Mouse (Mus musculus) embryonic facial prominence, embryonic 11.5 days (tissue): ENCODE results near the gene Trp53i13. TPM values are rescaled to one million over a fixed set of nuclear protein-coding genes. Genes with fewer than 3 reads are reported as not detected.
A peak's percentile ranks its signal among the peaks of the same experiment; 100 is the strongest.

Experiments used
- ATAC-seq: fragments of 200-750 bp; cut with Nextera tagmentation; replicated peaks from 2 replicates; pipeline ENCODE4 v1.8.0; 2017; ENCODE audit warnings: low read depth; ENCODE audit not compliant: insufficient number of reproducible peaks, low FRiP score, low TSS enrichment
- DNase-seq: peaks from one replicate; pipeline ENCODE4 v3.0.0-alpha.2; 2015; ENCODE audit warnings: low spot score
- H3K27ac ChIP-seq: fragments of 300-500 bp; sonication (generic); replicated peaks from 2 replicates; pipeline ENCODE4 v1.5.1; 2014; ENCODE audit warnings: mild to moderate bottlenecking, low read depth, low read length, control low read depth
- H3K27me3 ChIP-seq: fragments of 300-500 bp; sonication (generic); 2 replicates; pipeline ENCODE4 v1.6.1; 2014; ENCODE audit warnings: mild to moderate bottlenecking, low read length, moderate library complexity, mixed read lengths; ENCODE audit not compliant: control insufficient read depth, insufficient read depth
- H3K36me3 ChIP-seq: fragments of 300-500 bp; sonication (generic); replicated peaks from 2 replicates; pipeline ENCODE4 v1.6.1; 2014; ENCODE audit warnings: low read depth, mild to moderate bottlenecking, low read length, moderate library complexity, mixed read lengths; ENCODE audit not compliant: control insufficient read depth, insufficient read depth
- H3K4me1 ChIP-seq: fragments of 300-500 bp; sonication (generic); 2 replicates; pipeline ENCODE4 v1.6.1; 2014; ENCODE audit warnings: low read length, mixed read lengths; ENCODE audit not compliant: control insufficient read depth, insufficient read depth
- H3K4me2 ChIP-seq: fragments of 300-500 bp; sonication (generic); 2 replicates; pipeline ENCODE4 v1.6.1; 2014; ENCODE audit warnings: low read depth, mild to moderate bottlenecking, control low read depth, low read length, moderate library complexity
- H3K4me3 ChIP-seq: fragments of 300-500 bp; sonication (generic); 2 replicates; pipeline ENCODE4 v1.5.1; 2014; ENCODE audit warnings: low read depth, low read length, control low read depth
- H3K9ac ChIP-seq: fragments of 300-500 bp; sonication (generic); replicated peaks from 2 replicates; pipeline ENCODE4 v1.6.1; 2014; ENCODE audit warnings: mild to moderate bottlenecking, control low read depth, low read length
- H3K9me3 ChIP-seq: fragments of 300-500 bp; sonication (generic); replicated peaks from 2 replicates; pipeline ENCODE4 v1.6.1; 2016; ENCODE audit warnings: mild to moderate bottlenecking, low read length, inconsistent platforms, mixed read lengths; ENCODE audit not compliant: control insufficient read depth
- WGBS: fragments of 180-500 bp; shearing (Covaris S2); extraction: QIAGEN DNeasy Blood & Tissue Kit; methylation state at CpG from one replicate; pipeline ENCODE4 v1.1.7; 2014; 5-methylcytosine and 5-hydroxymethylcytosine counted together
- polyA plus RNA-seq: library from polyadenylated mRNA; unstranded; fragments of >200 nt; fragmentation: Nextera tagmentation; extraction: Ambion mirVana; gene quantifications from 2 replicates; pipeline ENCODE4 v1.2.1, GENCODE M21; 2014

Trp53i13 gene
- polyA plus RNA-seq, 1 experiment from 2014 or later, result 31.0 TPM

DNA sequence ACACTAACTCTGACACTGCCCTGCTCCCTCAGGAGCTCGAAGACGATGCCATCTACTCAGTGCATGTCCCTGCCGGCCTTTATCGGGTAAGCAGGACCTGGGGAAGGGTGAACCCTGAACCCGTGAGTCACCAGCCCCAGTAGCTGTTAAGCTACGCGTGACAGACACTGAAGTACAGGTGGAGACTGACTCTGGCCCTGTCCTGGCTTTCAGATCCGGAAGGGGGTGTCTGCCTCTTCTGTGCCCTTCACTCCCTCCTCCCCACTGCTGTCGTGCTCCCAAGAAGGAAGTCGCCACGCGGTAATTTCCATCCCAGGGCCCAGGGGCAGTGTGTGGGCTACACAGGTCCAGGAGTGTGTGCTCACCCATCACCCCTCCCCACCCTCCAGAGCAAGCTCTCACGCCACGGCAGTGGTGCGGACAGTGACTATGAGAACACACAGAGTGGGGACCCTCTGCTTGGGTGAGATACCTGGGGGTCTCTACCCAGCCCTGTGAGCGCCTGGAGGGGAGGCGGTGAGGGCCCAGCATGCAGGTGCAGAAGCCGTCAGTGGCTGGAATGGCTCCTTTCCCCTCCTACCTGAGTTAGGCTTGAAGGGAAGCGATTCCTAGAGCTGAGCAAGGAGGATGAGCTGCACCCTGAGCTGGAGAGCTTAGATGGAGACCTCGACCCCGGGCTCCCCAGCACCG, 10.3 kb downstream of the Trp53i13 start:
- DNase-seq, result no peak
- no peak overlapping the region for H3K4me2 ChIP-seq
- H3K36me3 ChIP-seq, result peaks cover 22% of the 10 kb centered on the region
- no peaks in the 10 kb centered on the region for H3K9me3 ChIP-seq
- 88% methylated on average over 22 of the region's 22 CpGs for WGBS
- H3K9ac ChIP-seq, result no peak overlapping the region
- no peaks in the 10 kb centered on the region for H3K27me3 ChIP-seq
- H3K4me3 ChIP-seq, result no peak overlapping the region
- no peak overlapping the region for H3K27ac ChIP-seq
- H3K4me1 ChIP-seq, result peaks cover 3% of the 10 kb centered on the region; the same call in 1 of the 2 replicates
- no peak for ATAC-seq

DNA sequence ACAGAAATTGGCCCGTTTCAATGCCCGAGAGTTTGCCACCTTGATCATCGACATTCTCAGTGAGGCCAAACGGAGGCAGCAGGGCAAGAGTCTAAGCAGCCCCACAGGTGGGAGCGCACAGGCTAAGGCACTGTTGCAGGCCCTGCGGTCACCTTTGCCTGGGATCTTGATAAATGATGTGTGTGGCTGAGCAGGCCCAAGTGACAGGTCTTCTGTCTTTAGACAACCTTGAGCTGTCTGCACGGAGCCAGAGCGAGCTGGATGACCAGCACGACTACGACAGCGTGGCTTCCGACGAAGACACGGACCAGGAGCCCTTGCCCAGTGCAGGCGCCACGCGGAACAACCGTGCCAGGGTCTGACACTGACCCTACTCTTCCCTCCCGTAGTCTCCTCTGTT, 11.4 kb downstream of the Trp53i13 start:
- 92% methylated on average over 19 of the region's 19 CpGs for WGBS
- Histone ChIP-seq H3K27ac (no peak overlapping the region), H3K9ac (no peak overlapping the region), H3K4me2 (no peak overlapping the region), H3K36me3 (peaks cover 23% of the 10 kb centered on the region), H3K9me3 (no peaks in the 10 kb centered on the region), H3K4me3 (no peak overlapping the region), H3K4me1 (peaks cover 3% of the 10 kb centered on the region; the same call in 1 of the 2 replicates), H3K27me3 (no peaks in the 10 kb centered on the region)
- DNase-seq (no peak), ATAC-seq (no peak)

DNA sequence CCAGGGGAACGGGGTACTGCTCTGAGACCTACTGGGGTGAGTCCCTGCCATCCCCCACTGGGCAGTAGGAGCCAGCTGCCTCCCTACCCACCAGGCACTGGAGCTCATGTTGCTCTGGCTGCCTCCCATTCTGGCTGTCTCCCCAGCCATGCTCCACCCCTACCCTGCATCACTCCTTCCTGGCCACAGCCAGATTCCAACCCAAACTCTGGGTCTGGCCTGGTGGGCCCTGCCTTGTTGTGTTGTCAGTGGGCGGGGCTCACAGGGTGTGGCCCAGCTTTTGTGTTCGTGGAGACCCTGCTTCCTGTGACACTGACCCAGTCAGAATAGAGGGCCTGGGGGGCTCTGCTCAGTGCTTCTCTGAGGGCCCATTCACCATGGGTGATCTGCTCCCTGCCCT, 12.3 kb downstream of the Trp53i13 start:
- no peak overlapping the region for H3K4me2 ChIP-seq
- no peak overlapping the region for H3K4me3 ChIP-seq
- peaks cover 25% of the 10 kb centered on the region for H3K36me3 ChIP-seq
- DNase-seq, result no peak
- H3K27me3 ChIP-seq, result no peaks in the 10 kb centered on the region
- H3K4me1 ChIP-seq, result peaks cover 3% of the 10 kb centered on the region; the same call in 1 of the 2 replicates
- H3K9ac ChIP-seq, result no peak overlapping the region
- no peaks in the 10 kb centered on the region for H3K9me3 ChIP-seq
- H3K27ac ChIP-seq, result no peak overlapping the region
- ATAC-seq, result no peak
- WGBS, result 65% methylated on average over 3 of the region's 3 CpGs

DNA sequence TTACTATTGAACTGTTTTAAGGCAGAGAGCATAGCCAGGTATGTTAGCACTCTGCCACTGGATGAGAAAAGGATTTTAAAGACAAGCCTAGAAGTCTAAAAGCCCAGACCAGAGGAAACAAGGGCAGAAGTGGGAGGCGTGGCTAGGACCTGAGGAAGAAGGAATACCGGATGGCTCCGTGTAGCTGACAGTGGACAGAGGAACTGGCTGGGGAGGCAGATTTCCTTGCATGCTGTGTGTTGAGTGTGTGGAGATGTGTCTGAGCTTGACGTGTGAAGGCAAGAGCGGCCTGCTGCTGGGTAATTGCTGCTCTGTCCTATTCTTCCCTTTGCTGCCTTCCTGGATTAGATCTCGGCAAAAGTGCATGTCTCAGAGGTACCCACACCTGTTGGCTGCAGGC, 13.3 kb downstream of the Trp53i13 start:
- Histone ChIP-seq H3K4me2 (no peak overlapping the region), H3K27ac (no peak overlapping the region), H3K9ac (no peak overlapping the region), H3K9me3 (no peaks in the 10 kb centered on the region), H3K36me3 (peaks cover 22% of the 10 kb centered on the region), H3K27me3 (no peaks in the 10 kb centered on the region), H3K4me3 (no peak overlapping the region), H3K4me1 (peaks cover 3% of the 10 kb centered on the region; the same call in 1 of the 2 replicates)
- ATAC-seq, result no peak
- no peak for DNase-seq
- 87% methylated on average over 6 of the region's 6 CpGs for WGBS

DNA sequence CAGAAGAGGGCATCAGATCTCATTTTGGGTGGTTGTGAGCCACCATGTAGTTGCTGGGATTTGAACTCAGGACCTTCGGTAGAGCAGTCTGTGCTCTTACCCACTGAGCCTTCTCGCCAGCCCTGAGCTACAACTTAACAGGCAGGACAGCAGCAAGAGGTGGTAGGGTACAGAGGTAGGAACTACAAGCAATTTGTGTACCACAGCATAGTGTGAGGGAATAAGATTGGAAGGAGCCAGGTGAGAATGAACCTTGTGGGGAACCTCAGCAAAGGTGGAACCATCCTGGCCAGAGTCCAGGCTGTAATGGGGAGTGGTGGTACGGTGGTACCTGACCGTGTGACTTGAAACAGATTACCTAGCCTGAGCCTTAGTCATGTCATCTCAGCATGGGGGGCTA, 13.8 kb downstream of the Trp53i13 start:
- H3K27me3 ChIP-seq, result no peaks in the 10 kb centered on the region
- ATAC-seq, result no peak
- 91% methylated on average over 4 of the region's 4 CpGs for WGBS

DNA sequence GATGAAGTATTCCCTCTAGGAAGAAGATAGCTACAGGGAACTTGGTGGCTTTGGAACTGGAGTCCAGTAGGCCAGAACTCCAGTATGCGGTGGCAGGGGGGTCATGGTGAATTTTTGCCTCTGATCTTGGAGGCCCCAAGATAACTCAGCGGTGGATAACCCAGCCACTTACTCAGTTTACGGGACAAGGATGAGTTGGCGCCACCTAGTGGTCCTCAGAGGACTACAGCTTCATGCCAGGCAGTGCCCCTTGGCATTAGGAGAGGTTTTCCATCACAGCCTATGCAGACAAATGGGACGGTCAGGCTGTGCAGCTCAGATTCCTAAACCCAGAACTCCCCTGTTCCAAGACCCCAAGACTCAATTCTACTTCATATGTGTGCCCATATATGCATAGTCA, 14.4 kb downstream of the Trp53i13 start:
- H3K36me3 ChIP-seq, result peaks cover 15% of the 10 kb centered on the region

More for the DNA sequence above, 13.8 kb downstream of the Trp53i13 start:
- H3K27ac ChIP-seq, result no peak overlapping the region
- H3K36me3 ChIP-seq, result peaks cover 20% of the 10 kb centered on the region
- peaks cover 3% of the 10 kb centered on the region for H3K4me1 ChIP-seq
- no peak overlapping the region for H3K4me2 ChIP-seq
- H3K9me3 ChIP-seq, result no peaks in the 10 kb centered on the region
- H3K9ac ChIP-seq, result no peak overlapping the region
- no peak for DNase-seq
- H3K4me3 ChIP-seq, result no peak overlapping the region

DNA sequence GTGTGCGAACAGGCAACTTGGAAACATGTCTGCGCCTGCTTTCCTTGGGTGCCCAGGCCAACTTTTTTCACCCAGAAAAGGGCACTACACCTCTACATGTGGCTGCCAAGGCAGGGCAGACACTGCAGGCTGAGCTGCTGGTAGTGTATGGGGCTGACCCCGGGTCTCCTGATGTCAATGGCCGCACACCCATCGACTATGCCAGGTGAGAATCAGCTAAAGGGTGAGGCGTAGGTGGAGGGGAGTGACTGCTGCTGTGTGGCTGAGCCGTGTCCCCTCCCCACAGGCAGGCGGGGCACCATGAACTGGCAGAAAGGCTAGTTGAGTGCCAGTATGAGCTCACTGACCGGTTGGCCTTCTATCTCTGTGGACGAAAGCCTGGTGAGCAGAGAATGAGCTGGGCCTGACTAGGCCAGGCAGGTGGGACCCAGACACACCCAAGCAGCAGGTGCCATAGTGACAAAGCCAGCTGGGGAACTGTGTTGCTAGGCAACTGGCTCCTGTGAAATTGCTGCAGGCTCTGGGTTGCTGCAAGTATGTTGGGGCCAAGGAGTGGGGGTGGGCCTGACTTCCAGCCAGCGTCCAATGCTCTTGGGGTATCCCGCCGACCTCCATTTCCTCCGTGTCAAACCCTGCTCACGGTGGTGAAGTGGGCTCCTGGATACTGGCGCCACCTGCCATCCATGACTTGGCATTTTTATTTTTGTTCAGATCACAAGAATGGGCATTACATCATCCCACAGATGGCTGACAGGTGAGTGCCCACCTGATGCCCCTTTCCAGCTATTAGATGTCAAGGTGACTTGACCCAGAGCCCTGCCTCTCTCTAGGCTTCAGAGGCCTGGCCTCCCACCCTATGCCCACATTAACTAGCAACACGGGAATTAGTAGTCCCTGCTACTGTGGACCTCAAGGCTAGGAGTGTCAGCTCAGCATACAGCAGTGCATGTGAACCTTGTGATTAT, 15.1 kb downstream of the Trp53i13 start:
- Histone ChIP-seq H3K4me2 (no peak overlapping the region), H3K9me3 (no peaks in the 10 kb centered on the region), H3K4me3 (no peak overlapping the region), H3K27me3 (no peaks in the 10 kb centered on the region), H3K27ac (no peak overlapping the region), H3K4me1 (peaks cover 3% of the 10 kb centered on the region), H3K9ac (no peak overlapping the region), H3K36me3 (peaks cover 14% of the 10 kb centered on the region)
- 84% methylated on average over 17 of the region's 17 CpGs for WGBS
- DNase-seq (no peak), ATAC-seq (no peak)

More for the DNA sequence above, 14.4 kb downstream of the Trp53i13 start:
- H3K27me3 ChIP-seq, result no peaks in the 10 kb centered on the region
- H3K4me3 ChIP-seq, result no peak overlapping the region
- WGBS, result 32% methylated on average over 5 of the region's 5 CpGs
- H3K9me3 ChIP-seq, result no peaks in the 10 kb centered on the region
- no peak for ATAC-seq
- H3K4me1 ChIP-seq, result peaks cover 3% of the 10 kb centered on the region
- H3K9ac ChIP-seq, result no peak overlapping the region
- peak; percentile 83 for DNase-seq
- no peak overlapping the region for H3K27ac ChIP-seq
- H3K4me2 ChIP-seq, result no peak overlapping the region

DNA sequence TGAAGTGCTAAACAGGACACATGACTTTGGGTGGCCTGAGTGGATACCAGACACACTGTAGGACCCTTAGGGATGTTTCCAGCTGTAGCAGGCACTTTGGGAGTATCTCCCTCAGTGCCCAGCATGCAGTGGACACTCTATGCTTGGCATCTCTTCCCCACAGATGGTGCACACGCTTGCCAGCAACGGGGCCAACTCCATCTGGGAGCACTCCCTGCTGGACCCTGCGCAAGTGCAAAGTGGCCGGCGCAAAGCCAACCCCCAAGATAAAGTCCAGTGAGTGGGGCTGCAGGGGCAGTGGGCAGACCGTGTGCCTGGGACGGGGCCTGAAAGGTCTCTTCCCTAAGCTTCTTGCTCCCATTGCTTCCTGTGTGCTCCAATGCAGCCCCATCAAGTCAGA, 16.4 kb downstream of the Trp53i13 start:
- H3K9me3 ChIP-seq, result no peaks in the 10 kb centered on the region
- H3K4me1 ChIP-seq, result peaks cover 8% of the 10 kb centered on the region
- no peak overlapping the region for H3K9ac ChIP-seq
- peaks cover 14% of the 10 kb centered on the region for H3K36me3 ChIP-seq
- H3K4me2 ChIP-seq, result no peak overlapping the region
- no peak overlapping the region for H3K27ac ChIP-seq
- 92% methylated on average over 7 of the region's 7 CpGs for WGBS
- no peak overlapping the region for H3K4me3 ChIP-seq
- no peak for DNase-seq
- ATAC-seq, result no peak
- no peaks in the 10 kb centered on the region for H3K27me3 ChIP-seq
